Comparison of ENCODE assay signal across 14 mouse cellular contexts in the genomic region with DNA sequence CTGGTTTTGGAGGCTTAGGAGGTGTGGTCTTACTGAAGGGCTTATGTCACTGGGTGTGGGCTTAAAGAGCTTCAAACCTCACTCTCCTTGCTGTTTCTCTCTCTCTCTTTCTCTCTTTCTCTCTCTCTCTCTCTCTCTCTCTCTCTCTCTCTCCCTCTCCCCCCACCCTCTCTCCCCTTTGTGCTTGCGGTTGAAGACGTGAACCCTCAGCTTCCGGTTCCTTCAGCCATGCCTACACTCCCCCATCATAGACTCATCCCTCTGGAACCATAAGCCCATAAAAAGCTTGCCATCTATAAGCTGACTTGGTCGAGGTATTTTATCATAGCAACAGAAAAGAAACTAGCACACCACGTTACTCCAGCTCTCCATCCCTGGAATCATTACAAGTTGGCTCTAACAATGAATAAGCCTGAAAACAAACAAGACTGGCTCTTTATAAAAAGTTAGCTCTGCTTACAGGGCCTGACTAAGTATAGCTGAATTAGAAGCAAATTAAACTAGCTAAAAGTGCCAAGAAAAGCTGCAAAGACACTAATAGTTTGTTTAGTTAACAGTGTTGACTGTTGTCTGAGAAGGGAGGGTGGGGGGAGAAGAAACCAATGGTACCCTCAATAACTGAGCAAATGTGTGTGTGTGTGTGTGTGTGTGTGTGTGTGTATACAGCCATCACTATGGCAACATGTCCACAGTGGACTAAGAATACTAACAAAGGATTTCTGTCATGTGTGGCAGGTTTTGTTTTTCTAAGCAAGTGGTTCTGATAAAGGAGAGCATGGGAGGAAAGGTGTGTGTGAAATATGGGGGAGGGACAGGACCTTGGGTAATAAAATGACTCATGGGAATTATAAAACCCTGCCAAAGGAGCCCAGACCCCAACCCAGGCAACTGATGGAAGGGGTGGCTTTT.
DNase-seq lines count a peak whose midpoint lies in the region; ATAC-seq and TF ChIP-seq lines count a peak whose summit lies in the region.
"Had no signal": no experiment of that assay in that cellular context is flagged by ENCODE, and none has a peak within 500 bp of the region (broad histone marks: within the 10 kb centered on the region; RNA-seq: fewer than 3 reads in every experiment).

No protein-coding gene starts in this region.

- H3K27ac ChIP-seq in intestine, embryonic 14.5 days (ENCODE audit: low read depth) = no peak overlapping the region
- H3K27ac ChIP-seq in stomach, embryonic 16.5 days (ENCODE audit: low read length) = peak overlapping the region; percentile 74
- no peak overlapping the region for H3K27ac ChIP-seq in cerebellum, adult 2 months (ENCODE audit: insufficient read depth, low read length)
- H3K27ac ChIP-seq: liver, embryonic 15.5 days had no signal

- H3K9me3 ChIP-seq in intestine, embryonic 14.5 days (ENCODE audit: control insufficient read depth, low read length) = no peaks in the 10 kb centered on the region
- no peaks in the 10 kb centered on the region for H3K9me3 ChIP-seq in stomach, embryonic 16.5 days (replicated peaks; ENCODE audit: control insufficient read depth, low read length)
- H3K9me3 ChIP-seq: liver, embryonic 15.5 days had no signal

- H3K4me1 ChIP-seq in intestine, embryonic 14.5 days (replicated peaks; ENCODE audit: control insufficient read depth, insufficient read depth, low read length) = 0 out of 2 replicates have a peak, but pooled peaks cover 2% of the 10 kb centered on the region
- H3K4me1 ChIP-seq in stomach, embryonic 16.5 days (ENCODE audit: control insufficient read depth, insufficient read depth, low read length) = peaks cover 7% of the 10 kb centered on the region; the same call in 1 of the 2 replicates
- H3K4me1 ChIP-seq in cerebellum, adult 2 months (ENCODE audit: control insufficient read depth, insufficient read depth, low read length) = peaks cover 2% of the 10 kb centered on the region

- no peaks in the 10 kb centered on the region for H3K36me3 ChIP-seq in intestine, embryonic 14.5 days (ENCODE audit: control insufficient read depth, insufficient read depth, low read length)
- 0 out of 2 replicates have a peak, but pooled peaks cover 3% of the 10 kb centered on the region for H3K36me3 ChIP-seq in stomach, embryonic 16.5 days (ENCODE audit: control insufficient read depth, insufficient read depth, low read length)
- H3K36me3 ChIP-seq: liver, embryonic 15.5 days had no signal

- TF ChIP-seq CTCF in cerebellum, adult 2 months (IDR thresholded peaks at IDR 0.05; ENCODE audit: borderline replicate concordance, insufficient read depth, low read depth, low read length) = no peak

- no peak overlapping the region for H3K4me3 ChIP-seq in intestine, embryonic 14.5 days (ENCODE audit: low read depth, low read length)
- H3K4me3 ChIP-seq in stomach, embryonic 16.5 days (replicated peaks; ENCODE audit: low read length) = no peak overlapping the region
- no peak overlapping the region for H3K4me3 ChIP-seq in cerebellum, adult 2 months (replicated peaks; ENCODE audit: insufficient read depth, low read depth, low read length)
- H3K4me3 ChIP-seq: liver, embryonic 15.5 days had no signal

- 62% methylated on average over 5 of the region's 5 CpGs for WGBS in intestine, embryonic 14.5 days
- WGBS in stomach, embryonic 16.5 days = 44% methylated on average over 5 of the region's 5 CpGs
- WGBS in cerebellum, adult 2 months = 65% methylated on average over 5 of the region's 5 CpGs

- peak; percentile 73 for ATAC-seq in intestine, embryonic 14.5 days (replicated peaks; ENCODE audit: low FRiP score, low TSS enrichment, low read depth)
- peak; percentile 61; the same call in 1 of the 2 replicates for ATAC-seq in stomach, embryonic 16.5 days (ENCODE audit: insufficient read depth, low FRiP score)
- ATAC-seq: Patski had no signal

- H3K27me3 ChIP-seq in intestine, embryonic 14.5 days (replicated peaks; ENCODE audit: control insufficient read depth, insufficient read depth, low read length) = no peaks in the 10 kb centered on the region
- no peaks in the 10 kb centered on the region for H3K27me3 ChIP-seq in stomach, embryonic 16.5 days (ENCODE audit: control insufficient read depth, insufficient read depth, low read length)
- H3K27me3 ChIP-seq in cerebellum, adult 2 months (ENCODE audit: control insufficient read depth, insufficient read depth, low read length) = no peaks in the 10 kb centered on the region; the same call in 1 of the 2 replicates
- H3K27me3 ChIP-seq: liver, embryonic 15.5 days; Patski had no signal

- DNase-seq in embryo, embryonic 9.5 days (ENCODE audit: extremely low spot score) = peak; percentile 17
- no peak for DNase-seq in embryo, embryonic 11 days
- DNase-seq in lung, postnatal 36 days = peak; percentile 43
- no peak for DNase-seq in lung, adult 18-20 months
- no peak for DNase-seq in intestine, embryonic 14.5 days (ENCODE audit: low spot score)
- no peak for DNase-seq in cerebellum, adult 2 months
- DNase-seq in adrenal gland, adult 8-10 months = no peak
- DNase-seq: cerebellum, adult 9-11 months; kidney, postnatal 10 days; thymus, postnatal 4 days had no signal

- no peak overlapping the region for H3K4me2 ChIP-seq in intestine, embryonic 14.5 days (ENCODE audit: low read length)
- H3K4me2 ChIP-seq in stomach, embryonic 16.5 days (ENCODE audit: low read depth, low read length) = no peak overlapping the region
- H3K4me2 ChIP-seq: heart, embryonic 11.5 days; liver, embryonic 15.5 days had no signal

- TF ChIP-seq POLR2A in cerebellum, adult 2 months (IDR thresholded peaks at IDR 0.05; ENCODE audit: borderline replicate concordance, insufficient read depth, low read length) = no peak

- H3K9ac ChIP-seq in intestine, embryonic 14.5 days (ENCODE audit: low read length) = no peak overlapping the region
- no peak overlapping the region for H3K9ac ChIP-seq in stomach, embryonic 16.5 days (ENCODE audit: low read length)
- H3K9ac ChIP-seq: liver, embryonic 15.5 days had no signal

Comparison
In these comparisons a context has a peak if more than half of its experiments do, and no peak if none do; other contexts are left out.
1. DNase-seq: peak in embryo, embryonic 9.5 days (single experiment) and lung, postnatal 36 days (single experiment); none in embryo, embryonic 11 days (single experiment), lung, adult 18-20 months (0 of 2), intestine, embryonic 14.5 days (single experiment), cerebellum, adult 2 months (0 of 2) and adrenal gland, adult 8-10 months (single experiment).